Mouse (Mus musculus) neural tube, embryonic 11.5 days (tissue): ENCODE measurements around the gene Kif22. TPM values are rescaled to one million over a fixed set of nuclear protein-coding genes. Genes with fewer than 3 reads are reported as not detected.

Experiments used
- ATAC-seq: fragments of 200-750 bp; cut with Nextera tagmentation; 2 replicates; pipeline ENCODE4 v1.8.0; 2017; ENCODE audit warnings: moderate number of reproducible peaks, mild to moderate bottlenecking, moderate TSS enrichment, moderate library complexity; ENCODE audit not compliant: insufficient read depth, low FRiP score, low TSS enrichment
- DNase-seq: peaks from one replicate; pipeline ENCODE4 v3.0.0-alpha.2; 2015; ENCODE audit warnings: low spot score
- H3K27ac ChIP-seq: fragments of 300-500 bp; sonication (generic); 2 replicates; pipeline ENCODE4 v1.5.1; 2014; ENCODE audit warnings: low read depth, mild to moderate bottlenecking, low read length
- H3K27me3 ChIP-seq: fragments of 300-500 bp; sonication (generic); 2 replicates; pipeline ENCODE4 v1.6.1; 2014; ENCODE audit warnings: mild to moderate bottlenecking, low read length, mixed read lengths; ENCODE audit not compliant: control insufficient read depth, insufficient read depth
- H3K36me3 ChIP-seq: fragments of 300-500 bp; sonication (generic); 2 replicates; pipeline ENCODE4 v1.6.1; 2014; ENCODE audit warnings: mild to moderate bottlenecking, low read length, moderate library complexity, mixed read lengths; ENCODE audit not compliant: control insufficient read depth, insufficient read depth
- H3K4me1 ChIP-seq: fragments of 300-500 bp; sonication (generic); 2 replicates; pipeline ENCODE4 v1.6.1; 2014; ENCODE audit warnings: low read length, mixed read lengths; ENCODE audit not compliant: control insufficient read depth, insufficient read depth
- H3K4me2 ChIP-seq: fragments of 300-500 bp; sonication (generic); 2 replicates; pipeline ENCODE4 v1.6.1; 2014; ENCODE audit warnings: low read depth, mild to moderate bottlenecking, moderate library complexity
- H3K4me3 ChIP-seq: fragments of 300-500 bp; sonication (generic); 2 replicates; pipeline ENCODE4 v1.5.1; 2014; ENCODE audit warnings: low read depth, low read length
- H3K9ac ChIP-seq: fragments of 300-500 bp; sonication (generic); 2 replicates; pipeline ENCODE4 v1.6.1; 2014; ENCODE audit warnings: mild to moderate bottlenecking, low read length
- H3K9me3 ChIP-seq: fragments of 300-500 bp; sonication (generic); 2 replicates; pipeline ENCODE4 v1.6.1; 2016; ENCODE audit warnings: low read length; ENCODE audit not compliant: control insufficient read depth
- WGBS: fragments of 180-500 bp; shearing (Covaris S2); extraction: QIAGEN DNeasy Blood & Tissue Kit; methylation state at CpG from one replicate; pipeline ENCODE4 v1.1.7; 2014; 5-methylcytosine and 5-hydroxymethylcytosine counted together
- polyA plus RNA-seq: library from polyadenylated mRNA; unstranded; fragments of >200 nt; fragmentation: Nextera tagmentation; extraction: Ambion mirVana; gene quantifications from 2 replicates; pipeline ENCODE4 v1.2.1, GENCODE M21; 2014

The Kif22 gene
- polyA plus RNA-seq, 1 experiment from 2014 or later, result 168 TPM

GRCm38 (mm10) chr7:127016081-127016480 is 26.2 kb downstream of the Kif22 start:
- WGBS, result 2% methylated on average over 10 of the region's 10 CpGs
- ATAC-seq, result peak; percentile 14; the same call in 1 of the 2 replicates

DNA sequence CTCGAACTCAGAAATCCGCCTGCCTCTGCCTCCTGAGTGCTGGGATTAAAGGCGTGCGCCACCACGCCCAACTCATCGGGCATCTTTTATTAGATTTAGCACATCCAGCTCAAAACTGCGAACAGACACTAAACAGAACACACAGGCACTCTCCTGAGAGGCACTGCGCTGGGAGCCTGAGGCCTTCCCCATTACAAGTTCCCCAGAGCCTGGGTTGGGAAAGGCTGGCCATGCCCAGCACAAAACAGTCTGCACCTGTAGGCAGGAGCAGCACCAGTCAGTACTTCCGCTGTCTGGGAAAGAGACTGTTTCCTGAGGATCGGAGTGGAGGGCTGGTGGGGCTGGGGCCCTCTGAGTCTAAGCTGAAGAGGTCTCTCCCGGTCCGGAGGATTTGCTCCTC is 27.3 kb downstream of the Kif22 start:
- Histone ChIP-seq H3K4me2 (peak overlapping the region; percentile 92), H3K4me1 (peaks cover 16% of the 10 kb centered on the region), H3K9me3 (no peaks in the 10 kb centered on the region), H3K27ac (no peak overlapping the region), H3K9ac (no peak overlapping the region), H3K36me3 (peaks cover 8% of the 10 kb centered on the region), H3K27me3 (no peaks in the 10 kb centered on the region), H3K4me3 (peak overlapping the region; percentile 76; the same call in 1 of the 2 replicates)
- DNase-seq (no peak), ATAC-seq (no peak)
- WGBS, result 97% methylated on average over 12 of the region's 12 CpGs

More at GRCm38 (mm10) chr7:127016081-127016480, 26.2 kb downstream of the Kif22 start:
- Histone ChIP-seq H3K4me3 (peak overlapping the region; percentile 76), H3K36me3 (peaks cover 8% of the 10 kb centered on the region), H3K9ac (peak overlapping the region; percentile 91), H3K27ac (peak overlapping the region; percentile 91), H3K4me1 (peaks cover 20% of the 10 kb centered on the region), H3K27me3 (no peaks in the 10 kb centered on the region), H3K9me3 (no peaks in the 10 kb centered on the region), H3K4me2 (peak overlapping the region; percentile 92)
- DNase-seq, result no peak

DNA sequence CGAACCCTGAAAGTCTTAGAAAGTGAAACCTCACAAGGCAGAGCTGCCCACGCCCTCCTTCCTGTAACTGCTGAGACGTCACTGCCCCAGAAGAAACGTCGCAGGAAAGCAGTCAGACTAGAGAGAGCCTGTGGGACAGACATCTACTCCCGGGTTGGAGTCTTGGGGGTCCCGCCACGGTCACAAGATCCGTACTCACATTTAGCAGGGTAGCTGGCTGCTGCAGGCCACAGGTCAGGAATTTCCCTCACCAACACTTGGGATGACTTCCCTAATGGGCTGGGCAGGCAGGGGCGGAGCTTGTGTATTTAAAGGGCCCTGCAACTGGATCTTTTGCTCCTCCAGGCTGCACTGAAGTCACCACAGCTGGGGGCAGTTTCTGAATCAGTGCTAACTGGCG is 28.0 kb downstream of the Kif22 start, which contains the start of gene Mvp:
Gene Mvp, minus strand, starts transcription at position 302 of the 400 bp plus-strand sequence.
- H3K36me3 ChIP-seq, result peaks cover 8% of the 10 kb centered on the region
- ATAC-seq (no peak), DNase-seq (no peak)
- 71% methylated on average over 11 of the region's 11 CpGs for WGBS
- no peak within 1 kb of the TSS for H3K27ac ChIP-seq
- H3K27me3 ChIP-seq, result no peaks in the 10 kb centered on the region
- 0 out of 2 replicates have a peak within 1 kb of the TSS, but pooled peaks have one; percentile 27 for H3K9ac ChIP-seq
- H3K9me3 ChIP-seq, result no peaks in the 10 kb centered on the region
- H3K4me1 ChIP-seq, result peaks cover 16% of the 10 kb centered on the region
- peak within 1 kb of the TSS; percentile 92 for H3K4me2 ChIP-seq
- H3K4me3 ChIP-seq, result peak within 1 kb of the TSS; percentile 76

GRCm38 (mm10) chr7:127013385-127013784 is 28.9 kb downstream of the Kif22 start:
- 92% methylated on average over 6 of the region's 6 CpGs for WGBS
- Histone ChIP-seq H3K9ac (no peak overlapping the region), H3K36me3 (peaks cover 8% of the 10 kb centered on the region), H3K4me2 (no peak overlapping the region), H3K27me3 (no peaks in the 10 kb centered on the region), H3K27ac (no peak overlapping the region), H3K4me1 (peaks cover 16% of the 10 kb centered on the region), H3K9me3 (no peaks in the 10 kb centered on the region), H3K4me3 (no peak overlapping the region)
- no peak for DNase-seq
- no peak for ATAC-seq

GRCm38 (mm10) chr7:127012845-127013244 is 29.4 kb downstream of the Kif22 start:
- Histone ChIP-seq H3K9ac (no peak overlapping the region), H3K4me1 (peaks cover 16% of the 10 kb centered on the region), H3K36me3 (peaks cover 8% of the 10 kb centered on the region), H3K27me3 (no peaks in the 10 kb centered on the region), H3K27ac (no peak overlapping the region), H3K4me2 (no peak overlapping the region), H3K9me3 (no peaks in the 10 kb centered on the region), H3K4me3 (no peak overlapping the region)
- ATAC-seq, result no peak
- no peak for DNase-seq
- WGBS, result 97% methylated on average over 10 of the region's 10 CpGs

GRCm38 (mm10) chr7:127012374-127012773 is 29.9 kb downstream of the Kif22 start:
- H3K4me3 ChIP-seq, result no peak overlapping the region
- H3K4me1 ChIP-seq, result peaks cover 16% of the 10 kb centered on the region
- ATAC-seq (no peak), DNase-seq (no peak)
- no peaks in the 10 kb centered on the region for H3K27me3 ChIP-seq
- no peak overlapping the region for H3K4me2 ChIP-seq
- no peak overlapping the region for H3K27ac ChIP-seq
- 93% methylated on average over 6 of the region's 6 CpGs for WGBS
- no peaks in the 10 kb centered on the region for H3K9me3 ChIP-seq
- H3K9ac ChIP-seq, result no peak overlapping the region
- peaks cover 8% of the 10 kb centered on the region for H3K36me3 ChIP-seq

GRCm38 (mm10) chr7:127011717-127012116 is 30.6 kb downstream of the Kif22 start:
- Histone ChIP-seq H3K4me2 (no peak overlapping the region), H3K9me3 (no peaks in the 10 kb centered on the region), H3K36me3 (peaks cover 8% of the 10 kb centered on the region), H3K27ac (no peak overlapping the region), H3K4me3 (no peak overlapping the region), H3K4me1 (peaks cover 16% of the 10 kb centered on the region), H3K27me3 (no peaks in the 10 kb centered on the region), H3K9ac (no peak overlapping the region)
- WGBS, result 85% methylated on average over 2 of the region's 2 CpGs
- DNase-seq, result no peak
- ATAC-seq, result no peak

DNA sequence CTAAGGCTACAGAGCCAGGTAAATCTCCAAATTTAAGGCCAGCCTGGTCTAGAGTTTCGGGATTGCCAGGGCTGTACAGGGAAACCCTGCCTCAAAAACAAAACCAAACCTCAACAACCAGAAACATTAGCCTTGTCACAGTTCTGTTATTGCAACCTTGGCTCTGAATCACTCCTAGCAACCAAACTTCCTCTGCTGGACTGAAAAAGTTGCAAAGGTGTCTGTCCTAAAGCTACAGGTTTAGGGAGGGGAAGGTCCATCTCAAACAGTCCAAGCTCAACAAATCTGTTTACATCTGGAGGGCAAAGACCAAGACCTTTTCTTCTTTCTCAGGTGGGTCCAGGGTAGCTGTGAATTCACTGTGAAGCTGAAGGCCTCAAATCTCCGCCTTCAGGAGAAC is 31.2 kb downstream of the Kif22 start:
- WGBS, result 98% methylated on average over 2 of the region's 2 CpGs
- no peak for DNase-seq
- Histone ChIP-seq H3K27ac (no peak overlapping the region), H3K9ac (no peak overlapping the region), H3K4me1 (peaks cover 16% of the 10 kb centered on the region), H3K9me3 (no peaks in the 10 kb centered on the region), H3K27me3 (no peaks in the 10 kb centered on the region), H3K4me3 (no peak overlapping the region), H3K4me2 (no peak overlapping the region), H3K36me3 (peaks cover 8% of the 10 kb centered on the region)
- no peak for ATAC-seq

GRCm38 (mm10) chr7:127009307-127010085 is 32.8 kb downstream of the Kif22 start:
- no peak overlapping the region for H3K9ac ChIP-seq
- DNase-seq (no peak), ATAC-seq (no peak)
- no peak overlapping the region for H3K4me3 ChIP-seq
- peaks cover 4% of the 10 kb centered on the region; the same call in 1 of the 2 replicates for H3K4me1 ChIP-seq
- H3K4me2 ChIP-seq, result no peak overlapping the region
- 88% methylated on average over 17 of the region's 17 CpGs for WGBS
- H3K9me3 ChIP-seq, result no peaks in the 10 kb centered on the region
- peaks cover 4% of the 10 kb centered on the region; the same call in 1 of the 2 replicates for H3K36me3 ChIP-seq
- H3K27me3 ChIP-seq, result no peaks in the 10 kb centered on the region
- no peak overlapping the region for H3K27ac ChIP-seq
